Mouse (Mus musculus) thymus, postnatal 36 days (tissue): Measurements from ENCODE around the gene Samd4b.

Experiments
- DNase-seq, 2 experiments: peaks; one replicate each; pipeline ENCODE4 v3.0.0; 2022; ENCODE audit warnings: mixed read lengths in 2 of 2

Samd4b gene

GRCm38 (mm10) chr7:28376011-28376771 is 221.8 kb downstream of the Samd4b start:
- DNase-seq, result peak; percentile 59 to 76

- peak; percentile 94 to 97 for DNase-seq
Measured at GRCm38 (mm10) chr7:28375176-28375921, 222.6 kb downstream of the Samd4b start.

- DNase-seq, result peak in 1 of 2 experiments; percentile 24
Measured at GRCm38 (mm10) chr7:28374647-28375046, 223.3 kb downstream of the Samd4b start.

- DNase-seq, result peak in 1 of 2 experiments; percentile 42
Measured at GRCm38 (mm10) chr7:28373891-28374495, 224.0 kb downstream of the Samd4b start.

- DNase-seq, result peak; percentile 70 to 73
Measured at GRCm38 (mm10) chr7:28373131-28373581, 224.8 kb downstream of the Samd4b start.

- DNase-seq, result peak; percentile 97 to 98
Measured at GRCm38 (mm10) chr7:28372251-28373108, 225.5 kb downstream of the Samd4b start, which contains the start of gene Plekhg2. Gene Plekhg2 (minus strand): TSS chr7:28372599.

- peak; percentile 85 to 88 for DNase-seq
Measured at GRCm38 (mm10) chr7:28371514-28371989, 226.4 kb downstream of the Samd4b start.

- DNase-seq, result peak in 1 of 2 experiments; percentile 63
Measured at GRCm38 (mm10) chr7:28370977-28371513, 226.9 kb downstream of the Samd4b start.

- peak in 1 of 2 experiments; percentile 37 for DNase-seq
Measured at GRCm38 (mm10) chr7:28370051-28370450, 227.9 kb downstream of the Samd4b start.

- DNase-seq, result peak in 1 of 2 experiments; percentile 13
Measured at GRCm38 (mm10) chr7:28368276-28368920, 229.5 kb downstream of the Samd4b start.

- peak in 1 of 2 experiments; percentile 16 for DNase-seq
Measured at GRCm38 (mm10) chr7:28367663-28368275, 230.2 kb downstream of the Samd4b start.

- no peak for DNase-seq
Measured at GRCm38 (mm10) chr7:28362441-28363060, 235.4 kb downstream of the Samd4b start.

- no peak for DNase-seq
Measured at GRCm38 (mm10) chr7:28361647-28362341, 236.2 kb downstream of the Samd4b start.

GRCm38 (mm10) chr7:28360291-28360690 is 237.7 kb downstream of the Samd4b start:
- DNase-seq, result no peak

GRCm38 (mm10) chr7:28359854-28360253 is 238.1 kb downstream of the Samd4b start:
- no peak for DNase-seq

- DNase-seq, result no peak
Measured at GRCm38 (mm10) chr7:28358431-28358830, 239.5 kb downstream of the Samd4b start.

- no peak for DNase-seq
Measured at GRCm38 (mm10) chr7:28357984-28358383, 240.0 kb downstream of the Samd4b start.

GRCm38 (mm10) chr7:28356981-28357380 is 241.0 kb downstream of the Samd4b start:
- no peak for DNase-seq

GRCm38 (mm10) chr7:28355221-28355620 is 242.7 kb downstream of the Samd4b start:
- DNase-seq, result peak; percentile 57 to 71

GRCm38 (mm10) chr7:28354596-28354995 is 243.3 kb downstream of the Samd4b start:
- no peak for DNase-seq
